ENCODE assay signal across 8 mouse cellular contexts in genomic region chr9:99163420-99164147, GRCm38 (mm10). TPM values are rescaled to one million over a fixed set of nuclear protein-coding genes. Genes with fewer than 3 reads are reported as not detected.
DNase-seq lines count a peak whose midpoint lies in the region; ATAC-seq lines count a peak whose summit lies in the region.

No protein-coding gene starts in this region.

- no peaks in the 10 kb centered on the region for H3K36me3 ChIP-seq in forebrain, embryonic 12.5 days (replicated peaks)
- H3K36me3 ChIP-seq in heart, embryonic 11.5 days (ENCODE audit: control insufficient read depth, insufficient read depth, low read length): no peaks in the 10 kb centered on the region

- H3K4me2 ChIP-seq in forebrain, embryonic 12.5 days: peak overlapping the region; percentile 34
- no peak overlapping the region for H3K4me2 ChIP-seq in heart, embryonic 11.5 days

- H3K4me1 ChIP-seq in forebrain, embryonic 12.5 days: peaks cover 17% of the 10 kb centered on the region
- H3K4me1 ChIP-seq in heart, embryonic 11.5 days (ENCODE audit: control insufficient read depth, insufficient read depth, low read length): 0 out of 2 replicates have a peak, but pooled peaks cover 3% of the 10 kb centered on the region

- H3K4me3 ChIP-seq in forebrain, embryonic 12.5 days (replicated peaks): no peak overlapping the region
- no peak overlapping the region for H3K4me3 ChIP-seq in heart, embryonic 11.5 days (ENCODE audit: low read depth, low read length)

- 3% methylated on average over 14 of the region's 15 CpGs for WGBS in forebrain, embryonic 12.5 days
- 31% methylated on average over 15 of the region's 15 CpGs for WGBS in heart, embryonic 11.5 days (ENCODE audit: insufficient replicate concordance)

- 0 out of 2 replicates have a peak overlapping the region, but pooled peaks have one; percentile 21 for H3K9ac ChIP-seq in forebrain, embryonic 12.5 days
- H3K9ac ChIP-seq in heart, embryonic 11.5 days (ENCODE audit: low read depth, low read length): no peak overlapping the region

- peak overlapping the region; percentile 39 for H3K27ac ChIP-seq in forebrain, embryonic 12.5 days
- H3K27ac ChIP-seq in heart, embryonic 11.5 days (ENCODE audit: low read depth, low read length): no peak overlapping the region

- intact Hi-C loops in left cerebral cortex, postnatal 4 days (cut with DNase I): no loop called here

- ATAC-seq in forebrain, embryonic 12.5 days (ENCODE audit: low FRiP score): peak; percentile 73
- ATAC-seq in heart, embryonic 11.5 days (replicated peaks; ENCODE audit: insufficient number of reproducible peaks, low FRiP score, low TSS enrichment): no peak
- no peak for ATAC-seq in inflammation-experienced regulatory T-cells, adult 6 months
- no peak for ATAC-seq in granulocyte monocyte progenitor cell, adult 5-6 weeks (replicated peaks; ENCODE audit: poor library complexity, severe bottlenecking)

- H3K27me3 ChIP-seq in forebrain, embryonic 12.5 days: no peaks in the 10 kb centered on the region
- no peaks in the 10 kb centered on the region for H3K27me3 ChIP-seq in heart, embryonic 11.5 days (ENCODE audit: control insufficient read depth, insufficient read depth, low read length)

- no peaks in the 10 kb centered on the region for H3K9me3 ChIP-seq in forebrain, embryonic 12.5 days
- H3K9me3 ChIP-seq in heart, embryonic 11.5 days (replicated peaks; ENCODE audit: control insufficient read depth, low read length): no peaks in the 10 kb centered on the region

- DNase-seq in right cerebral cortex, adult 18-20 months: peak; percentile 40
- DNase-seq in right cerebral cortex, postnatal 36 days (ENCODE audit: low spot score in 2 of 2): no peak
- DNase-seq in left cerebral cortex, postnatal 4 days: peak; percentile 66
- peak; percentile 30 for DNase-seq in right cerebral cortex, postnatal 4 days

RNA-seq across cellular contexts. Expression of gene Pik3cb, which starts 23.2 kb away (rescaled TPM):
- polyA plus RNA-seq in forebrain, embryonic 12.5 days (2016; fragmentation: Nextera tagmentation; extraction: Ambion mirVana): 3.5 and 3.7 TPM in 2 replicates
- 10 to 100 TPM; 16.8 to 18.5 TPM for total RNA-seq in left cerebral cortex, postnatal 4 days (2021)
- 1.3 and 2.5 TPM in 2 replicates for polyA plus RNA-seq in heart, embryonic 11.5 days (2014; fragmentation: Nextera tagmentation; extraction: Ambion mirVana)
- under 1 TPM; 0.42 to 0.63 (median 0.48) TPM for polyA plus RNA-seq in inflammation-experienced regulatory T-cells, adult 6 months (2017; shearing (Covaris generic))
- total RNA-seq in granulocyte monocyte progenitor cell, adult 5-6 weeks (2014; fragmentation: Nextera tagmentation): 9.9 and 10.5 TPM in 2 replicates
- total RNA-seq in granulocyte monocyte progenitor cell, adult 5-6 weeks (2017): 4.6 and 5.6 TPM in 2 replicates

Comparison
In these comparisons a context has a peak if more than half of its experiments do, and no peak if none do; other contexts are left out.
1. DNase-seq: peak in right cerebral cortex, adult 18-20 months (single experiment), left cerebral cortex, postnatal 4 days (single experiment) and right cerebral cortex, postnatal 4 days (single experiment); none in right cerebral cortex, postnatal 36 days (0 of 2).